Mouse (Mus musculus) MN1 (cell line): ENCODE results near the gene Gng3.
"Not testable (repeated sequence)": the region's sequence is repeated elsewhere in the genome, so short reads cannot be mapped to it uniquely, and the experiment has no call there.

Experiments
- DNase-seq: peaks from one replicate; pipeline ENCODE4 v3.0.0-alpha.2; 2016; ENCODE audit warnings: low spot score

Gng3 gene

DNA sequence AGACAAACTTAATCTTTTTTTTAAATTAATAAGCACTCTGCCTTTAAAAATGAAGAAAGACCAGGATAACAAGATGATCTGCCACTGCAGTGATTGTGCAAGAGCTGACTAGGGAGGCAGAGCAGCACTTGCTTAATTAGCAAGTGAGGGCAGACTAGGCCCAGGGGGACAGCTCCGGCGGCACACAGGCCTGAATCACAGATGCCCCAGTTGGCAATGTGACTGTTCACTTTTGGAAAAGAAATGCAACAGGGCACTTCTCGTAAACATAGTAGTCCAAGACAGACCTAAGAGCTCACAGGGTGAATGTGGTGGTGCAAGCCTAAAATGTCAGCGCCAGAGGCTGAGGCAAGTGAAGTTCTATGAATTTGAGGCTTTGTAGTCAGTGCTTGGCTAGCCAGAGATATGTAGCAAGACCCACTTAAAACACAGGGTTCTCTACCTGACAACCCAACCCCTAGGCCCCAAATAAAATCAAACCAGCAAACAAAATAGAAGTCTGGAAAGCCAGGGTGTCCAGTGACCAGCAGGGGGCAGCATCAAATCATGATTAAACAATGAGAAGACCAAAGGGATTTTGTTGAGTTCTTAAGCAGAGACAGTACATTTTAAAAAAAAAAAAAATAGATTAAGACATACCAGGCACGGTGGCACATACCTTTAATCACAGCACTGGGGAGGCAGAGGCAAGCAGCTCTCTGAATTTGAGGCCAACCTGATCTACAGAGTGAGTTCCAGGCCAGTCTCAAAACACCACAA is 5.6 kb upstream of the Gng3 start:
- DNase-seq, result peak; percentile 79

DNA sequence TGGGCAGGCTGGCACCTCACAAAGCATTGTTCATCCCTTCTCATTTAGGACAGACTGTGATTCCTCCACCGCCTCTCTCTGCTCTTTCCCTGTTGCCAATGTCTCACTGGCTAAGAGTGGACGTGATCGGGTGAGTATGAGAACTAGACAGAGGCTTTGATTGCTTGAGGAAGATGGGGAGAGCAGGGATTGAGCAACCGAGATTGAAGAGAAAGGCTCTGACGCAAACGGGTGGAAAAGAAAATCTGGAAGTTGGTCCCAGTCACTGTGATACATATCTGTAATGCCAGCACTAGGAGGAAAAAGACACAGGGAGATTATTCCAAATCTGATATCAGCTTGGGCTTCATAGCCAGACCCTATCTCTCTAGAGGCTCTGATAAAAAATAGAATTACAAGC is 4.0 kb upstream of the Gng3 start:
- DNase-seq, result no peak

DNA sequence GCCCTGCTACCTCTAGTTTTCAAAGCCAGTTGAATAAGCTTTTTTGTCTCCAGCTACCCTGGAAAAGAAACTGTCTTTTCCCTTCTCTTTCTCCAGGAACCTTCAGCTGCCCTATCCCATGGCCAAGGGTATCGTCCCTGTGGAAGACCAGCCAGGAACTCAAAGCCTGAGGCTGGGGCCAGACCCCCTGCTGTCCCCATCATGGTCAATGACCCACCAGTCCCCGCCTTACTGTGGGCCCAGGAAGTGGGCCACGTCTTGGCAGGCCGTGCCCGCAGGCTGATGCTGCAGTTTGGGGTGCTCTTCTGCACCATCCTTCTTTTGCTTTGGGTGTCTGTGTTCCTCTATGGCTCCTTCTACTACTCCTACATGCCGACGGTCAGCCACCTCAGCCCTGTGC is 2.0 kb upstream of the Gng3 start:
- no peak for DNase-seq

DNA sequence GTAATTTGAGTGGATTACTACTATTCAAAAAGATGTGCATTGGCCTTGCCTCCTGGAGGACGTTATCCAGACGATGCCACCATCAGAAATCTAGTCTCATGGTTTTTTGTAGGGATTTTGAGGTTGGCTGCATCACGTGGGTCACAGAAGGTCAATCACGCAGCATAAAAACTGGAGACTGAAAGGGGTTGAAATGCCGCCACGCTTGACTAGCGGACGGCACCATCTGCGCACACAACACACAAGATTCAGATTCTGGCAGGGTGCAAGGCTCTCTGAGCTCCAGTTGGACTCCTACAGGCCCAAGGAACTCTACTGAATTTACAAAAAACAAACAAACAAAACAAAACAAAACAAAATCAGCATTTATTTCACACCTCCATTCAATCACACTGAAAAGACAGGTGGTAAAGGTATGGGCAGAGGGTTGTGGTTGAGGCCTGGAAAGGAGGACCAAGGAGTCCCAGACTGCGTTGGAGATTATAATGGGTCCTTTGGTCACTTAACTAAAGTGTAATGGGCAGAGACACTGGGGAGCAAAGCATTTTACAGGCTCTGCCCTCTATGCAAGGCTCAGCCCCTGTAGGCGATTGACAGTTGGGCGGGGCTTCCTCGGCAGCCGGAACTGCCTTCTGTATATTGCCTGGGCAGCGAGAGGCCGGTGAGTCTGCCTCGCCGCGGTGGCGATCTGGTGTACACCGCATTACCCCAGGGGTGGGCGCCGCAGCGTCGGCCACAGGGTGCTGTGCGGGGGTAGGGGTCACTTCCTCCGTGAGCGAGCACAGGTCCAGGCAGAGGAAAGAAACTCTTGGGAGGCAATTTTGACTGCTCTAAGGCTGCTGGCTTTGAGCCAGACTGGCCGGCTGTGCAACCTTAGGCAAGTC is 1.2 kb upstream of the Gng3 start:
- DNase-seq, result peak; percentile 54

DNA sequence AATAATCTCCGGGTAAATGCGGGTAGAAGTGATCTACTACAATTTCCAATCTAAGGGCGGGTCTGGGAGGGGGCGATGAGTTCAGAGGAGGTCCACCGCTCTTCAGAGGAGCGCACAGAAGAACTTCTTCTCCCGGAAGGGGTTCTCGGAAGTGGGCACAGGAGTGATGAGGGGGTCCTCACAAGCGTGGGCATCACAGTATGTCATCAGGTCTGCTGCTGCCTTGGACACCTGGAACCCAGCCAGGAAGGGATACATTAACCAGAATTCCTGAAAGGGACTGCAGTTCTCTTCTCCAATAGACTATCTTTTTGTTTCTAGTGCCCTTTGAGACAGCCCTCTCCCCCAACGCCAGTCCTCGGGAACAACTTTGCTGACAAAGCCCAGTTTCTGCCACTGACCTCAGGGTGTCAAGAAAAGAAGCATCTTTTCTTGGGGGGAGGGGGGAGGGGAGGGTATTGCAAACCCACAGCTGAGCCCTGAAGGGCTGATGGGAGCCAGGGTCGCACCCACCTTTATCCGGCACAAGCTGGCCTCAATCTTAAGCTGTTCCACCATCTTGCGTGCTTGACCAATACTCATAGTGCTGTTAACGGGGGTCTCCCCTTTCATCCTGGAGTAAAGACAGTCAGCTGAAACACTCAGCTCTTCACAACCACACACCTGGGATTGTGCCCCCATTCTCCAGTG is 808 bp downstream of the Gng3 start:
- DNase-seq, result no peak

DNA sequence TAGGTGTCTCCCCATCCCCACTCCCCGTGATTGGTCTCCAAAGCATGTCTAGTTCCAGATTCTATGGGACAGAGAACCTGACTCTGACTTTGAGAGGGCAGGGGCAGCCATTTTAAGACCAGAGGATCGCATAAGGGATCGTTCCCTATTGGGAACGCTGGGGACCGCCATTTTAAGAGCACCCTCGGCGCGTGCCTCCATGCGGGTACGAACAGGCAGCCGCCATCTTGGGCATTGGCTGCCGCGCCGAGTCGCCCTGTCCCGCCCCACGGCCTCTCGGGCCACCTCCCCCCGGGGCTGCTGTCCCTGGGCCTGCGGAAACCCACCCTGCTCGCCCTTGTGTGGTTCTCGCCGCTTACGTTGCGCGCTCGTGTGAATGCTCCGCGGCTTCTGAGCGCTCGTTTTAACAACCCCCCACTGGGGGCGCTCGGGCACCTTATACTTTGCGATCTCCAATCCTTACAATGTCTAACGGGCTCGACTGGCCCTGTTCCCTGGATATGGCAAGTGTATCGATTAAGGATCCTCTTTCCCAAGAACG is 1.7 kb downstream of the Gng3 start, which contains the start of gene Bscl2:
Gene Bscl2 (plus strand): TSS at position 217 of the 541 bp plus-strand sequence.
- DNase-seq, result no peak

DNA sequence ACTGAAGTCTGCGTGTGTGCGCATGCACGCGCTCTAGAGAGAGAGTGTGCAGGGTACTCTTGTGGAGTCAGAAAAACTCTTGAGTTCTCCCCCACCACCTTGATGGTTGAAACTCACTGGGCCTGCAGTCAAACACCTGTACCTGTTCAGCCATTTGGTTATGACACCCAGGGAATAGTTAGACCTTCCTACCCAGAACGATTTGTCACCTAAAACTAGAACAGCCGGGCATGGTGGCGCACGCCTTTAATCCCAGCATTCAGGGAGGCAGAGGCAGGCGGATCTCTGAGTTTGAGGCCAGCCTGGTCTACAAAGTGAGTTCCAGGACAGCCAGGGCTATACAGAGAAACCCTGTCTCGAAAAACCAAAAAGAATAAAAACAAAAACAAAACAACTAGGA is 2.7 kb downstream of the Gng3 start:
- not testable (repeated sequence) for DNase-seq

DNA sequence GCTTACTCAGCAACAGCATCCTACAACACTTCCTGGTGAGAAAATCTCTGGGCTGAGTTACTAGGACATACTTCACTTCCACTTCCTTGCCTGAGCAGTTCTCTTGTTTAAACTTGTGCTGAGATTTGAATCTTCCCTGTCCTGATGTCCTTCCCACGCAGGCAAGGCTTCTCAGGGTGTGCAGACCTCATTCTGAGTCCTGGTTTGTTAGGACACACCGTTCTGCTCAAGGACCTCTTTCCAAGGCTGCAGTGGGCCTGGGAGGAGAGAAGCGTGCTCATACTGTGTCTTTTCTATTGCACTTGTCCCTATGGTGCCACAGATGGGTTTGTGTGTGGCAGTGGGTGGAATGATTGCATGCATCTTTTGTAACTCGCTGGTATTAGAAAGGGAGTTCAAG is 6.0 kb downstream of the Gng3 start:
- DNase-seq, result no peak

DNA sequence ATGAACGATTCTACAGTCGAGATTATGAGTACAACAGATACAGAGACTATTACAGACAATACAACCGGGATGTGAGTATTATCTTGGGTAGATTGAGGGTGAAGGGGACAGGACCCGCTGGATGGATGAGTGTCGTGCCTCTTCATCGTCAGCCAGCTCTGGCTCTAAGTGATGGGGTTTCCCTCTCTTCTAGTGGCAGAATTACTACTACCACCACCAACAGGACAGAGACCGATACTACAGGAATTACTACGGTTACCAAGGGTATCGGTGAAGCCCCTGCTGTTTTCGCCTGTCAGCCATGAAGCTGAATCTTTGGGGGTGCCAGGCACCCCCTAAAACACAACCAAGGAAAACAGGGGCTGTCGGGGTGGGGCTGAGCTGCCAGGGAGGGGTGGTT is 7.7 kb downstream of the Gng3 start:
- no peak for DNase-seq

DNA sequence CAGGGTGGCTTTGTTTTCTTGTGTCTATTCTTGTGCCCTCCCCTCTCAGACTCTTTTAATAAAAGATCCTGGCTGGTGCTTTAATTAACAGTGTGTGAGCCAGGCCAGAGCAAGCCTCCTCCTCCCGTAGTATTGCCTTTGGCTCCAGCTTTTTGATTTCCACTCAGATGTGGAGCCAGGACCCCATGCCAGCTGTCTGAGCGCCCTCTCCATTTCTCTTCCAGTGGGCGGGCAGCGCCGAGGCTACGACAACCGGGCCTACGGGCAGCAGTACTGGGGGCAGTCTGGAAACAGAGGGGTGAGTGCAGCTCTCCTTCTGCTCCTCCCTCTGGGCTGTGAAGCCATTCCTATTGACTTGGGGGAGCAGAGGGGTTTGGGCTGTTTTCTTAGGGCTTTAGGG is 8.3 kb downstream of the Gng3 start:
- no peak for DNase-seq

DNA sequence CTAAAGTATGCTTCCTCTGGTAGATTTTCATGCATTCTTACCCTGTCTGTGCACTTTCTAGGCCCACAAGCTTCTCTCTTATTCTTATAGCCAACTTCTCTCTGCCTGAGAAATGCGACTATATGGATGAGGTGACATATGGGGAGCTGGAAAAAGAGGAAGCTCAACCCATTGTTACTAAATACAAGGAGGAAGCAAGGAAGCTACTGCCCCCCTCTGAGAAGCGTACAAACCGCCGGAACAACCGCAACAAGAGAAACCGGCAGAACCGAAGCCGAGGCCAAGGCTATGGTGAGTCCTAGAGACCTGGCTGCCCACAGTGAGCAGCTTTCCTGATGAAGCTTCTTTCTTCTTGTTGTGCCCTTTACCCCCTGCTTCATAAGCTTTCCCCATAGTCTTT is 9.3 kb downstream of the Gng3 start, which contains the start of gene AC129217.1:
Gene AC129217.1 (plus strand): TSS at position 114 of the 400 bp plus-strand sequence.
- DNase-seq, result no peak

DNA sequence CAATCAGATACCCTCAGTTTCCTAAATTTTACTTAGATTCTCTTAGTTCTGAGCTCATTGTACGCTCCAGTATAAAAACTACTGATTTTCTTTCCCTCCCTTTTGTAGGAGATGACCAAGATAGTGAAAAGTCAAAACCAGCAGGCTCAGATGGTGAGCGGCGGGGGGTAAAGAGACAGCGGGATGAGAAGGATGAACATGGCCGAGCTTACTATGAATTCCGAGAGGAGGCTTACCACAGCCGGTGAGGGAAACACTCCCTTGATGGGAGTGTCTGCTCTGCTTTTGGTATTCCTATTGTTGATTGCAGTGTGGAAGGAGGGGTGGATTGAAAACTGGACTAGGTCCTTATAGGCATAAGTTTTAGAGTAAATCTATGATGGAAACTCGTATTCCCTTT is 16.3 kb downstream of the Gng3 start:
- no peak for DNase-seq

DNA sequence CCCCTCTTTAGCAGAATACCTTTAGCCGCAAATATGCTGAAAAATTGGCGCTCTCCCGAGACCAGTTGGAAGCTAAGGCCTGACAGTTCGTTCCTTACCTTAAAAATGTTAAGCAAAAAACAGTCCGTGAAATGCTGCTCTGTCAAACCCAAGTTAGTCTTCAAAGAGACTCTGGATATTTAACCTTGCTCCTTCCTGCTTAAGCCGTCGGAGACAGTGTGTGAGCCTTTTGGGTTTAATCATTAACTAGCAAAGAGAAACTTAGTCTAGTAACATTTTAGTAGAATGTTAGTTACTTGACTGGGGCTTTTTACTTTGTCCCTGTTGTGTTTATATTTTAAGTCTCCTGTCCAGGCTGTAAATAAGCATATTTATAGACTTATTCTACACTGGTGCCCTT is 17.8 kb downstream of the Gng3 start:
- no peak for DNase-seq

DNA sequence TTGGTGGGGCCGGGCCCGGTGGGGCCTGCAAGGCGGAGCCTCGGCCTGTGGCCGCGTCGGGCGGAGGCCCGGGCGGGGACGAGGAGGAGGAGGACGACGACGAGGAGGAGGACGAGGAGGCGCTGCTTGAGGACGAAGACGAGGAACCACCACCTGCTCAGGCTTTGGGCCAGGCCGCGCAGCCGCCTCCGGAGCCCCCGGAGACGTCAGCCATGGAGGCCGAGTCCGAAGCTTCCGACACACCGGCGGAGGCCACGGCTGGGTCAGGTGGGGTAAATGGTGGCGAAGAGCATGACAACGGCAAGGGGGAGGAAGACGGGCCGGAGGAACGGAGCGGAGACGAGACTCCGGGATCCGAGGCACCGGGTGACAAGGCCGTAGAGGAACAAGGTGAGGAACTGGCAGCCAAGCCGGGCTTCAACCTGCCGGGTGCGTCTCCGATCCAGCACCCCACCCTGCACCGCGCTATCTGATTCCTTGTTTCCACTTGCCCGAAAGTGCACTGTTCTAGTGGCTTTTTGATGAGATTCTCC is 18.5 kb downstream of the Gng3 start:
- no peak for DNase-seq

DNA sequence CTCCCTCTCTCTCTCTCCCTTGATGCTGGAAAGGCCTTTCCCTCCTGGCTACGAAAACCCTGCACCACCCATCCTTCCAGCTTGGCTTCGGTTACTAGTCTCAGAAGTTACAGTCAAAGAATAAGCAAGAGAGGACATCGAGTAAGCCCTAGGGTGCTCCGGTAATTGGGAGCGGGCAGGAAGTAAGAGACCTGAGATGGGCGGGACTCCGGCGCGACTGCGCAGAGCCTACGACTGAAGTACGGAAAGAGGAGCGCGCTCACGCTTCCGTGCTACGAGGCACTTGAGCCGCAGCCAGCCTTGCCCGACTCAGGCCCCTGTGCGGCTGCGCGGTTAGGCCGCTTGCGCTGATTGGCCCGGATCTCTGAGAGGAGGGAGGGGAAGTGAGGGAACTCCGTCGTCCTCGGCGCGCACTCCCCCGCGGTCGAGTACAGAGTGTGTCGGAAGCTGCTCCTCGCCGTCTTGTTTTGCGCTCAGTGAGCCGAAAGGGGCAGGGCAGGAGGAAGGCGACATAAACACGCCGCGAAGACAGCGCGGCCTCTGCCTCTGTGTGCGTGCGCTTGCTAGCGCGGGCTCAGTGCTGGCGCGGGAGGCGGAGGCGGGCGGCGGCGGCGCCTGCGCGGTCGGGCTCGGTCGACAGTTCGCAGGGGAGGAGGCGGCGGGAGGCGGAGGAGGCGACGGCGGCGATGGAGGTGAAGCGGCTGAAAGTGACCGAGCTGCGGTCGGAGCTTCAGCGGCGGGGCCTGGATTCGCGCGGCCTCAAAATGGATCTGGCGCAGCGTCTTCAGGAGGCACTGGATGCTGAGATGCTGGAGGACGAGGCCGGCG is 19.2 kb downstream of the Gng3 start, which contains the start of gene Hnrnpul2:
Gene Hnrnpul2 (plus strand): TSS at position 415 of the 828 bp plus-strand sequence.
- DNase-seq, result peak; percentile 96

DNA sequence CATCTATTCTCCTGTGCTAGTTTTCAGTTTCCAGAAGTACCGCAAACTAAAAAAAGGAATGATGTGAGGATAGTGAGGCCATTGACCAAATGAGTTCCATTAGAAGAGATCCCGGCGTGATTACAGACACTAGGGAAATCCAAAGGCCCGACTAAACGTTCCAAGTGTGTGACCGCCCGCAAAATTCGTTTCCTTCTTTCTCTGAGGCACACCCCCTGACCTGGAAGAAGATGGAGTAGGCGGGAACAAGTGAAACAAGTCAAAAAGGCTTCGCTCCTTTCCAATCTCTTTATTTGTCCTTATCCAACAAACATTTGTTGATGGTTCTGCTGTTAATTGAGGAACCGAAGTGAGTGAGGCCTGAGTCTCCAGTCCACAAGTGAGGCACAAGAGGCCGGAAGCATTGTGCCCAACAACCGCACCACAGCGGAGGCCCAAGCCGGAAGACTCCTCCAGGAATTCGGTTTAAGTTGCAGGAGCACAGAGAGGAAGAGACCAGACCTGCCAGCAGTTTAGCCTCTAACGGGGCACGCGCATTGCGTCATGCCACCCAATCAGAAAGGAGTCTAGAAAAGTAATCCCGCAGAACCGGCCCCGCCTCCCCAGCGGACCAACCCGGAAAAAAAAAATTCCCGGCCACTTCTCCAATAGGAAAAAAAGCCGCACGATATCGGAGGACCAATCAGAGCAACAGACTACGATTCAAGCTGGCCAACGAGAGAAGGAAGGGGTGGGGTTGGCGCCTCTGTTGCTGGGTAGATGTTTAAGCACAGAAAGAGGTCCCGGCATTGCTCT is 20.0 kb downstream of the Gng3 start, which contains the start of gene Ttc9c:
Gene Ttc9c (minus strand): TSS at position 533 of the 795 bp plus-strand sequence.
- peak; percentile 97 for DNase-seq

DNA sequence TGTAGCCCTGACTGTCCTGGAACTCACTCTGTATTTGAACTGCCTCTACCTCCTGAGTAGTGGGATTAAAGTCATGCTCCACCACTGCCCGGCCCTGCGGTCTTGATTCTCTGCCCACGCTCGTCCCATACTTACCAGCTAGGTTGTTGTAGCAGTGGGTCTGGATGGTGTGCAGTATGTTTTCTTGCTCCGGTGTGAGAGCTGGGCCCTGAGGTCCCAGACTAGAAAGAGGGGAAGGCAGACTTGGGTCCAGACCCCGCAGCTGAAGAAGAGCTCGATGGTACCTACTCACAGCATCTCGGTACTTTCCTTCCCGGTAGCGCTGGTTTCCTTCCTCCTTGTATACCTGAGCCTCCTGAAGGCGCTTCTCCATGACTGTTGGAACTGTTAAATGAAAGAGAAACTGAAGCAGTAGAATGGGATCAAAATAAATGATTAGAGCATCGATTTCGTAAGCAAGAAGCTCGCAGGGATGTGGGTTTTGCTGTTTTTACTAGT is 20.6 kb downstream of the Gng3 start:
- DNase-seq, result no peak

DNA sequence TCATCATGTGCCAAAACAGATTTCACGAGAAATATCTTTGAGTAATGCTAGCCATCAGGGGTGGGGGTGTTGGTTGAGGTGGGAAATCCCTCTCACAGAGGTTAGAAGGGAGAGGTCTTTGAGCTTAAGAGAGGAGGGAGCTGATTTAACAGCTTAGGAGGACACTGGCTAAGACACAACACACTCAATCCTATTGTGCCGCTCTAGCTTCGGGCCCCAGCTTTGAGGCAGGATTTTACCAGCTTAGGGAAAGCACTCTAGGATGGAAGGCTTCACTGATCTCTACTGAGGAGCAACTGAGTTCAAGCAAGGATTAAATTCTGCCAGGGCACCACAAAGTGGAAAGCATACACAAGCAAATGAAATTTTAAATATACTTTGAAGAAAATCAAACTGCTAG is 22.0 kb downstream of the Gng3 start:
- no peak for DNase-seq

DNA sequence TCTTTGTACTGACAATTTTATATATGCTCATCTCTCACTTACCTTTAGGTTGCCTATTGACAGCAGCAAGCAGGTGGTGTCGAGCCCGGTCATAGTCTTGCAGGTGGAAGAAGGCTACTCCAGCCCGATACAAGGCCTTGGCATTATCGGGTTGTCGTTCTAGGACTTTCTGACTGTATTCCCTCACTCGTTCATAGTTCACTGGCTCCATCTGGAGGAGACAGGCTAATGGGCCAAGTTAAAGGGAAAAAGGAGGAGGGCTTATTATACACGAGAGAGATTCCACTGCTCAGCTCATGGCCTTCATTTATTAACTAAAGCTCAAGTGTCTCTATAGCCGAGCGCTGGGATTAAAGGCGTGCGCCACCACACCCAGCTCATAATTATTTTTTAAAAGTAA is 23.2 kb downstream of the Gng3 start:
- DNase-seq, result peak; percentile 35

DNA sequence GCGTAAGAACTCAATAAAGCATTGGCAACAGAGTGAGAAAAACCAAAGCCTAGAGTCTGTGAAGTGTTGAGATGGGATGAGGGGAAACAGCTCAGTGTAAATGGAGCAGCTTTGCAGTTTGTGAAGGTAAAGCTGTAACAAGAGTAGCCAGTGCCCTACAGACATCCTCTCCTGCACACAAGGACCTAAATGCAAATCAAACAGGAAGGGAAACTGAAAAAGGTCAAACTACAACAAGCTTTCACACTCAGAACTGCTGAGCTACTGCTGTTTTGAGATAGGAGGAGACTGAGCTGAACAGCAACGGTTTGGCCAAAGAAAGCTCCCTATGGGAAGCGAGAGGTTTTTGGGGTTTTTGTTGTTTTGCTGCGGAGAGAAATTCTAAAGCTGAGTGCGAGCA is 32.2 kb downstream of the Gng3 start:
- no peak for DNase-seq
